Mouse (Mus musculus) intestine, embryonic 14.5 days (tissue): ENCODE measurements at regions not wholly inside any gene's neighbourhood (a gene's known extent, or its start where the extent isn't known, plus 50 kb on each side); places are given as distances from the start of the nearest gene placed in this dataset.
A peak's percentile ranks its signal among the peaks of the same experiment; 100 is the strongest.

Source experiments
- ATAC-seq: fragments of 200-750 bp; cut with Nextera tagmentation; replicated peaks from 2 replicates; pipeline ENCODE4 v1.8.0; 2017; ENCODE audit warnings: low read depth, moderate number of reproducible peaks, moderate TSS enrichment, moderate library complexity; ENCODE audit not compliant: low FRiP score, low TSS enrichment
- DNase-seq: peaks from one replicate; pipeline ENCODE4 v3.0.0-alpha.2; 2018; ENCODE audit warnings: low spot score
- H3K27ac ChIP-seq: fragments of 300-500 bp; sonication (generic); 2 replicates; pipeline ENCODE4 v1.5.1; 2014; ENCODE audit warnings: low read depth, mild to moderate bottlenecking, control low read depth
- H3K27me3 ChIP-seq: fragments of 300-500 bp; sonication (generic); replicated peaks from 2 replicates; pipeline ENCODE4 v1.6.1; 2014; ENCODE audit warnings: low read length, control low read depth; ENCODE audit not compliant: control insufficient read depth, insufficient read depth
- H3K36me3 ChIP-seq: fragments of 300-500 bp; sonication (generic); 2 replicates; pipeline ENCODE4 v1.6.1; 2014; ENCODE audit warnings: low read length, control low read depth; ENCODE audit not compliant: control insufficient read depth, insufficient read depth
- H3K4me1 ChIP-seq: fragments of 300-500 bp; sonication (generic); replicated peaks from 2 replicates; pipeline ENCODE4 v1.6.1; 2014; ENCODE audit warnings: low read length, control low read depth, mixed read lengths; ENCODE audit not compliant: control insufficient read depth, insufficient read depth
- H3K4me2 ChIP-seq: fragments of 300-500 bp; sonication (generic); 2 replicates; pipeline ENCODE4 v1.6.1; 2014; ENCODE audit warnings: low read length
- H3K4me3 ChIP-seq: fragments of 300-500 bp; sonication (generic); 2 replicates; pipeline ENCODE4 v1.5.1; 2014; ENCODE audit warnings: low read depth, low read length, control low read depth, mixed read lengths
- H3K9ac ChIP-seq: fragments of 300-500 bp; sonication (generic); 2 replicates; pipeline ENCODE4 v1.6.1; 2014; ENCODE audit warnings: mild to moderate bottlenecking, low read length
- H3K9me3 ChIP-seq: fragments of 300-500 bp; sonication (generic); 2 replicates; pipeline ENCODE4 v1.6.1; 2016; ENCODE audit warnings: low read length, control low read depth; ENCODE audit not compliant: control insufficient read depth
- WGBS: fragments of 180-500 bp; shearing (Covaris S2); extraction: QIAGEN DNeasy Blood & Tissue Kit; methylation state at CpG from one replicate; pipeline ENCODE4 v1.1.7; 2014; 5-methylcytosine and 5-hydroxymethylcytosine counted together

DNA sequence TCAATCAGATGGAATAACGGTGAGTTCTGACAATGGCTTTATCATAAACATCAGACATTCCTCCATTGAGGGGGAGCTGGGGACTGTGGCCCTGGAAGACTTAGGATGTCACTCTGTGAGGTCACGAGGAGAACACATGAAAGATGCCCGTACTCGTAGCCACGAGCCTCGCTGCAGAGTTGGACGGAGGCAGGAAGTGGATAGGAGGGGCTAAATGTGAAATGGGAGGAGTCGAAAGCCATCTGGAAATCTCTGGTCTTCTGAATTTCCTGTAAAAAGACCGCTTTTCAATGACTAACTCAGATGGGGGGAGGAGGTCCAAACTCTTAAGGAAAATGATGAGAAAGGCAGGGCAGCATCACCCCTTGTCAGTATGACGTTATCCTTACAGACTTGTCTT is 210.5 kb downstream of the Gm45692 start:
- DNase-seq: peak; percentile 50

DNA sequence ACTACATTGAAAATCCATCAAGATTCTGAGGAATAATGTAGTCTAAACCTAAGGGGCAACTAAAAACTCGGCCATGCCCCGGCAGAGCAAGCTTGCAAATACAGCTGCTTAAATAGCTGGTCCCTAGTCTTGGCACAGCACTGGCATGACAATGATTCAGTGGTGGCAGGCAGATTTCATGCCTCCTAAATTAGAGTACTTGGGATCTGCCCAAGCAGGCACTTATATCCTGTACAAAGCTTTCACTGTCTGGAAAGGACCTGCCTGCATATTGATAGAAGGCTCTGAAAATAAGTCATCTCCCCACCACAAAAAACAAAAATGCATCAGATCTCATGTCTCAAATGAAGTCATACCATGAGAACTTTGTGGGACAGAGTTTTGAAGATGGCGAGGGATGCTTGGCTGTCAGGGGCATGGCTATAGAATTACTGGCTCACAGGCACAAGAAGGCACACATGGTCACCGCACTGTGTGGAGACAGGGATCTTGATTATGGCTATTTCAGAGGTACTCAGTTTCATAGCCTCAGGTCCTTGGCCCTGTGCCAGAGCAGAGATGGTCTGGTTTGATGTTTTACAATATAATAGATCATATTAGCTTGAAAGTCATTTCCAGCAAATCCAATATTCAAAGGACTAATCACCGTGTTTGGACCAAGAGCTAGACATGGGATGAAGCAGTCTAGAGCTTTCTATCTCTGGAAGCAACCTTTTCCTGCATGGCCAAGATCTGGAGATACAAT is 217.7 kb downstream of the Gm45692 start:
- no peaks in the 10 kb centered on the region for H3K36me3 ChIP-seq
- H3K4me2 ChIP-seq: no peak overlapping the region
- H3K27ac ChIP-seq: no peak overlapping the region
- ATAC-seq (no peak), DNase-seq (peak; percentile 44)
- no peaks in the 10 kb centered on the region for H3K27me3 ChIP-seq
- no peaks in the 10 kb centered on the region for H3K9me3 ChIP-seq
- H3K4me3 ChIP-seq: no peak overlapping the region
- 87% methylated on average over 5 of the region's 5 CpGs for WGBS
- no peak overlapping the region for H3K9ac ChIP-seq
- H3K4me1 ChIP-seq: no peaks in the 10 kb centered on the region

More for the DNA sequence above, 210.5 kb downstream of the Gm45692 start:
- no peak for ATAC-seq
- Histone ChIP-seq H3K27me3 (no peaks in the 10 kb centered on the region), H3K4me2 (peak overlapping the region; percentile 40), H3K9me3 (no peaks in the 10 kb centered on the region), H3K4me1 (no peaks in the 10 kb centered on the region; the same call in 1 of the 2 replicates), H3K27ac (no peak overlapping the region), H3K4me3 (peak overlapping the region; percentile 9; the same call in 1 of the 2 replicates), H3K9ac (no peak overlapping the region), H3K36me3 (no peaks in the 10 kb centered on the region)
- 48% methylated on average over 10 of the region's 10 CpGs for WGBS

DNA sequence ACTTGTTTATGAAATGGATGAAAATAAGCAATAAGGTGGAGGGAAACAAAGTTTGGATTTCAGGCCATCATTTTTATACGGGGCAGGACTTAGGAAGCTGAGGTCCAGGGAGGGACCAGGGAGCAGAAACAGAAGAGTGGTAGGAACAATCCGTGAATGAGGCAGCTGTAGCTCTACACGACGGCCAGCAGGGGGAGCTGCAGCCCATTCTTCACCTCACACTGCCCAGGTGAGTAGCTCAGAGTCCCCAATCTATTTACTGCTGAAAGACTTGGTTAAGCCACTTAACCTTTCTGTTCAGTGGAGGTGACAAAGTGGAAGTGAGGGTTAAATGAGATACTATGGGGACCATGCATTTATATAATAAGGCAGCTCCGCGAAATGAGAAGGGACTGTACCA is 225.7 kb downstream of the Gm45692 start:
- no peaks in the 10 kb centered on the region for H3K4me1 ChIP-seq
- WGBS: 25% methylated on average over 6 of the region's 6 CpGs
- no peak overlapping the region for H3K4me3 ChIP-seq
- no peaks in the 10 kb centered on the region for H3K9me3 ChIP-seq
- no peak overlapping the region for H3K27ac ChIP-seq
- H3K27me3 ChIP-seq: no peaks in the 10 kb centered on the region
- no peak overlapping the region for H3K4me2 ChIP-seq
- no peaks in the 10 kb centered on the region for H3K36me3 ChIP-seq
- 0 out of 2 replicates have a peak, but pooled peaks have one; percentile 36 for ATAC-seq
- H3K9ac ChIP-seq: no peak overlapping the region
- DNase-seq: peak; percentile 86

DNA sequence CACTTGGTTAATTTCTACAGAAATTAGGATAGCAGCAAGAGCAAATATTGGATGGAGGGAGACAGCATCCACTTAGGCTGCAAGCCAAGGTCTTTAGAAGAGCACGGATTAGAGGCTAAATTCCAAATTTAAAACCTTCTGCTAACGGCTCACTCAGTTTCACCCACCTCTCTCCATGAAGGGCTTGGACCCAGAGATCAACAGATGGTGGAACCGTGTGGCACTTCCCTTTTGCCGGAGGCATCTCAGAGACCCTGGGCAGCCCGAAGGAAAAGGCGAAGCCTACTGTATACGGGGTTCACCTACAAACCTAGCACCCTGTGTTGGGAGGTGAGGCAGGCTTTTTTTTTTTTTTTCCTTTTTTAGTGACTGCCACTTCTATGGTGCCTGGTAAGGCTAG is 229.9 kb downstream of the Gm45692 start:
- no peak overlapping the region for H3K27ac ChIP-seq
- no peaks in the 10 kb centered on the region for H3K27me3 ChIP-seq
- no peak overlapping the region for H3K4me3 ChIP-seq
- no peaks in the 10 kb centered on the region for H3K36me3 ChIP-seq
- H3K9ac ChIP-seq: no peak overlapping the region
- H3K4me1 ChIP-seq: peaks cover 36% of the 10 kb centered on the region
- 83% methylated on average over 7 of the region's 7 CpGs for WGBS
- H3K4me2 ChIP-seq: no peak overlapping the region
- DNase-seq (no peak), ATAC-seq (no peak)
- H3K9me3 ChIP-seq: no peaks in the 10 kb centered on the region

DNA sequence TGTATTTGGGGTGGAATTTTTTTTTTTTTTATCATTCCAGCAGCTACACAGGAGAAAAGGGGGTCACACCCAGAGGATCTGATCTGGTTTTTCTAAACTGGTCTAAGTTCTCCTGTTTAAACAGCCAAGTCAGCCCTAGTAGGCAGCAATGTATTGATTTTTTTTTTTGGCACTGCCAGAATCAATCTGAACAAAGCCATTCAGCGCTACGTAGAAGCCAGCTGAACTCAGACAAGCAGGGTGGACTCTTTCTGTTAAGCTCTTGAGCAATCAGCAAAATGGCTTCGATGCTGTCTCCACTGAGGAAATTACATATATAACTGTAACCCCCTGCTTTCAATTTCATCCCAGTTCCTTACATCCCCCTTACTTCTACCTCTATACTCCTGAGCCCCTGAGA is 230.5 kb downstream of the Gm45692 start:
- Histone ChIP-seq H3K27ac (no peak overlapping the region), H3K4me2 (no peak overlapping the region), H3K36me3 (no peaks in the 10 kb centered on the region), H3K4me1 (peaks cover 43% of the 10 kb centered on the region), H3K27me3 (no peaks in the 10 kb centered on the region), H3K9me3 (no peaks in the 10 kb centered on the region), H3K9ac (no peak overlapping the region), H3K4me3 (no peak overlapping the region)
- 88% methylated on average over 3 of the region's 3 CpGs for WGBS
- ATAC-seq (no peak), DNase-seq (no peak)

DNA sequence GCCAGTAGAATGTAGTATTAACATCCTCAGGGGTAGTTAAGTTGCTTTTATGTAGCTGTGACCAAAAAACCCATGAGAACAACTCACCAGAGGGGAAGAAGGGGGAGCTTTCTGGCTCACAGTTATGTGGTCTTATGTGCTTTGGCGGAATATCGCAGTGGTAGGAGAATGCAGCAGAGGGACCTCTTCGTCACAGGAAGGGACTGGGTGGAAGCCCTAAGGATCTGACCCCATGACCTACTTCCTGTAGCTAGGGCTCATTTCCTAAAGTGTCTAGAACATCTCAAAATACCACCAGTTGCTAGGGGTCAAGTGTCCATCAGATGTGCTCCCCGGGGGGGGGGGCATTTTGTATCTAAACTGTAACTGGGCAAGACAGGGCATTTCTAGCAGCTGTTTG is 231.3 kb downstream of the Gm45692 start:
- Histone ChIP-seq H3K9me3 (no peaks in the 10 kb centered on the region), H3K36me3 (no peaks in the 10 kb centered on the region), H3K4me1 (peaks cover 44% of the 10 kb centered on the region), H3K9ac (no peak overlapping the region), H3K27ac (0 out of 2 replicates have a peak overlapping the region, but pooled peaks have one; percentile 39), H3K4me3 (no peak overlapping the region), H3K4me2 (no peak overlapping the region), H3K27me3 (no peaks in the 10 kb centered on the region)
- DNase-seq (no peak), ATAC-seq (no peak)
- WGBS: 67% methylated on average over 4 of the region's 4 CpGs

DNA sequence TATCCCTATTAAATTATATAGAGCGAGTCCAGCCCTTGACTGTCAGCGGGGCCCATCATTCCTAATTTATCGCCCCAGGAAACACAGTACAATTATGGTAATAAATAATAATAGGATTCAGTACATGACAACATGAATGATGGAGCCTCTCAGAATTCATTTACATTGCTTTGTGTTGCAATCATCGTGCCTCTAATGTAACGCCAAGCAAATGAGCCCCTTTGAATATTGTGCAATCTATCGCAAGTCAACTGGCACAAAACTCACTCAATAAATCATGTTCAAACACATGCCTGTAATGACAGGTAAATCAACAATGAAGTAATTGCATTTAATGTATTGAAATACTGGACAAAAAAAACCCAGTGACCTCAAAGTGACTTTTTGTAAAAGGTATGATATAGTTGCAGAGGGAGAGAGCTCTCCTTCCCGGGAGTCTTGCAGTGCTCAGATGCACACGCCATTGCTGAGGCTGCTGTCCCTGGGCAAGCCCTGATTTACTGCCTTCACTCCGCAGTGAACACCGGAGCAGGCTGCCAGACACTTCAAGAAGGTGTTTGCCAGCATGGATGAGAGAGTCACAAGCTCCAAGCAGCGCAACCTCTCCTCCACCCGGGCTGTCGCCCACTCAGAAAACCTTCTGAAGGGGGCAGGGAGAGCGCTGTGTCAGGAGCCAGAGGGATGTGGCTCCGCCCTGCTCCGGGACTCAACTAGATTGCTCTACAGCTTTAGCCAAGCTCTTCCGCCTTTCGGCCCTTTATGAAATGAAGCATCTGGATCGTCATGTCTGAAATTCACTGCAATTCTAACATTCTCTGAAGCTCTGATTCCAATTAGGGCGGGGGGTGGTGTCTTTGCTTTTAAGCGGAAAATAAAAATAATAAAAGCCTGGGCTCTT is 232.6 kb downstream of the Gm45692 start:
- WGBS: 11% methylated on average over 21 of the region's 21 CpGs
- H3K4me3 ChIP-seq: peak overlapping the region; percentile 23
- H3K27ac ChIP-seq: peak overlapping the region; percentile 88
- H3K9me3 ChIP-seq: no peaks in the 10 kb centered on the region
- no peaks in the 10 kb centered on the region for H3K27me3 ChIP-seq
- peak; percentile 77 for ATAC-seq
- no peak overlapping the region for H3K9ac ChIP-seq
- peak; percentile 87 for DNase-seq
- H3K36me3 ChIP-seq: no peaks in the 10 kb centered on the region
- peak overlapping the region; percentile 57 for H3K4me2 ChIP-seq
- peaks cover 44% of the 10 kb centered on the region for H3K4me1 ChIP-seq

DNA sequence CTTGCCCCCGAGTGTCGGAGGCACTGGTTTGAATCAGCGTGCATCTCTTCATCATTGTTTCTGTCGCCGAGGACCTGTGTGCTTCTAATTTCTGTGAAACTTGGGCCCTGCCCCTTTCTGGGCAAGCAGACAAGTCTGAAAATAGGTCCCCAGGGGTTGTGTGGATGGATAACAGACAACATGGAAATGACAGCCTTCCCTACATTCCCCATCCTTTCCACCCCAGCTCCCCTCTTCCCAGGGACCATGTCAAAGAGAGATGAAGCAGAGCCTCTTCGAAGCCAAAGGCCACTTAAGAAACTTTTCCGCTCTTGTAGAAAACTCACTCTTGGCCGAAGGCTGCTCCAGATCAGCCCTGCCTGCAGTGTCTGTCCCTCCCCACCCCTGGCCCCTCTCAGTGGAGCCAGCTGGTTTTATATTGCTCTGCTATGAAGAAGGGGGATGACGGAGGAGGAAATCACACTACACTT is 233.2 kb downstream of the Gm45692 start:
- DNase-seq (peak; percentile 87), ATAC-seq (peak; percentile 89)
- H3K4me3 ChIP-seq: peak overlapping the region; percentile 23
- H3K9ac ChIP-seq: no peak overlapping the region
- no peaks in the 10 kb centered on the region for H3K36me3 ChIP-seq
- WGBS: 20% methylated on average over 9 of the region's 9 CpGs
- no peaks in the 10 kb centered on the region for H3K27me3 ChIP-seq
- peak overlapping the region; percentile 57 for H3K4me2 ChIP-seq
- H3K4me1 ChIP-seq: peaks cover 44% of the 10 kb centered on the region
- H3K9me3 ChIP-seq: no peaks in the 10 kb centered on the region
- peak overlapping the region; percentile 88 for H3K27ac ChIP-seq
